Mouse (Mus musculus): Measurements from ENCODE around the gene Cd3e. TPM values are rescaled to one million over a fixed set of nuclear protein-coding genes. Genes with fewer than 3 reads are reported as not detected.

The Cd3e gene
- polyA plus RNA-seq, 1 experiment from 2014 or later: not detected

- H3K4me2 ChIP-seq: no peak overlapping the region
- H3K27ac ChIP-seq: no peak overlapping the region
- H3K9me3 ChIP-seq (replicated peaks): no peaks in the 10 kb centered on the region
- H3K27me3 ChIP-seq: peaks cover 3% of the 10 kb centered on the region; the same call in 1 of the 2 replicates
- WGBS: 51% methylated on average over 6 of the region's 6 CpGs
- H3K36me3 ChIP-seq (ENCODE audit: poor library complexity, severe bottlenecking): no peaks in the 10 kb centered on the region
- H3K9ac ChIP-seq: no peak overlapping the region
- no peak for ATAC-seq
- no peaks in the 10 kb centered on the region for H3K4me1 ChIP-seq
- no peak overlapping the region for H3K4me3 ChIP-seq
Observed at GRCm38 (mm10) chr9:45011291-45011690, 1.9 kb upstream of the Cd3e start.

- Histone ChIP-seq H3K4me1 (no peaks in the 10 kb centered on the region), H3K27ac (no peak overlapping the region), H3K4me2 (no peak overlapping the region), H3K9ac (no peak overlapping the region), H3K4me3 (no peak overlapping the region), H3K36me3 (ENCODE audit: poor library complexity, severe bottlenecking) (no peaks in the 10 kb centered on the region), H3K9me3 (replicated peaks) (no peaks in the 10 kb centered on the region), H3K27me3 (peaks cover 3% of the 10 kb centered on the region; the same call in 1 of the 2 replicates)
- 80% methylated on average over 4 of the region's 4 CpGs for WGBS
- no peak for ATAC-seq
Observed at GRCm38 (mm10) chr9:45010461-45010860, 1.0 kb upstream of the Cd3e start.

GRCm38 (mm10) chr9:45008342-45008741 lies 1.1 kb downstream of the Cd3e start:
- H3K27ac ChIP-seq: no peak overlapping the region
- no peak for ATAC-seq
- no peaks in the 10 kb centered on the region for H3K9me3 ChIP-seq (replicated peaks)
- H3K4me2 ChIP-seq: no peak overlapping the region
- peaks cover 3% of the 10 kb centered on the region; the same call in 1 of the 2 replicates for H3K27me3 ChIP-seq
- WGBS: 86% methylated on average over 4 of the region's 4 CpGs
- H3K9ac ChIP-seq: no peak overlapping the region
- H3K4me3 ChIP-seq: no peak overlapping the region
- H3K36me3 ChIP-seq (ENCODE audit: poor library complexity, severe bottlenecking): no peaks in the 10 kb centered on the region
- H3K4me1 ChIP-seq: no peaks in the 10 kb centered on the region

GRCm38 (mm10) chr9:45007404-45007803 lies 2.0 kb downstream of the Cd3e start:
- H3K27me3 ChIP-seq: peaks cover 3% of the 10 kb centered on the region; the same call in 1 of the 2 replicates
- H3K4me3 ChIP-seq: no peak overlapping the region
- ATAC-seq: no peak
- H3K4me1 ChIP-seq: no peaks in the 10 kb centered on the region
- no peak overlapping the region for H3K9ac ChIP-seq
- no peak overlapping the region for H3K27ac ChIP-seq
- 80% methylated on average over 12 of the region's 12 CpGs for WGBS
- H3K9me3 ChIP-seq (replicated peaks): no peaks in the 10 kb centered on the region
- no peak overlapping the region for H3K4me2 ChIP-seq
- no peaks in the 10 kb centered on the region for H3K36me3 ChIP-seq (ENCODE audit: poor library complexity, severe bottlenecking)

- Histone ChIP-seq H3K9me3 (replicated peaks) (no peaks in the 10 kb centered on the region), H3K4me1 (no peaks in the 10 kb centered on the region), H3K27ac (no peak overlapping the region), H3K4me2 (no peak overlapping the region), H3K4me3 (no peak overlapping the region), H3K36me3 (ENCODE audit: poor library complexity, severe bottlenecking) (no peaks in the 10 kb centered on the region), H3K9ac (no peak overlapping the region), H3K27me3 (no peaks in the 10 kb centered on the region)
- no peak for ATAC-seq
- 74% methylated on average over 3 of the region's 3 CpGs for WGBS
Observed at GRCm38 (mm10) chr9:45000249-45000648, 9.2 kb downstream of the Cd3e start.

GRCm38 (mm10) chr9:44999776-45000175 lies 9.7 kb downstream of the Cd3e start:
- H3K4me1 ChIP-seq: no peaks in the 10 kb centered on the region
- H3K27ac ChIP-seq: no peak overlapping the region
- no peak overlapping the region for H3K4me3 ChIP-seq
- WGBS: 84% methylated on average over 5 of the region's 5 CpGs
- H3K9me3 ChIP-seq (replicated peaks): no peaks in the 10 kb centered on the region
- H3K9ac ChIP-seq: no peak overlapping the region
- no peak overlapping the region for H3K4me2 ChIP-seq
- no peaks in the 10 kb centered on the region for H3K36me3 ChIP-seq (ENCODE audit: poor library complexity, severe bottlenecking)
- H3K27me3 ChIP-seq: no peaks in the 10 kb centered on the region
- ATAC-seq: no peak

- Histone ChIP-seq H3K9ac (no peak overlapping the region), H3K4me2 (no peak overlapping the region), H3K9me3 (replicated peaks) (no peaks in the 10 kb centered on the region), H3K4me3 (no peak overlapping the region), H3K36me3 (ENCODE audit: poor library complexity, severe bottlenecking) (no peaks in the 10 kb centered on the region), H3K27ac (no peak overlapping the region), H3K4me1 (no peaks in the 10 kb centered on the region), H3K27me3 (no peaks in the 10 kb centered on the region)
- 53% methylated on average over 6 of the region's 6 CpGs for WGBS
- ATAC-seq: no peak
Observed at GRCm38 (mm10) chr9:44999171-44999570, 10.3 kb downstream of the Cd3e start.

GRCm38 (mm10) chr9:44998138-44998537 lies 11.3 kb downstream of the Cd3e start:
- Histone ChIP-seq H3K9me3 (replicated peaks) (no peaks in the 10 kb centered on the region), H3K4me2 (no peak overlapping the region), H3K27ac (no peak overlapping the region), H3K4me3 (no peak overlapping the region), H3K9ac (no peak overlapping the region), H3K36me3 (ENCODE audit: poor library complexity, severe bottlenecking) (no peaks in the 10 kb centered on the region), H3K4me1 (no peaks in the 10 kb centered on the region), H3K27me3 (no peaks in the 10 kb centered on the region)
- ATAC-seq: no peak
- WGBS: 83% methylated on average over 11 of the region's 11 CpGs

GRCm38 (mm10) chr9:44996590-44996989 lies 12.8 kb downstream of the Cd3e start:
- Histone ChIP-seq H3K27ac (no peak overlapping the region), H3K4me2 (no peak overlapping the region), H3K27me3 (no peaks in the 10 kb centered on the region), H3K4me3 (no peak overlapping the region), H3K36me3 (ENCODE audit: poor library complexity, severe bottlenecking) (no peaks in the 10 kb centered on the region), H3K4me1 (no peaks in the 10 kb centered on the region), H3K9ac (no peak overlapping the region), H3K9me3 (replicated peaks) (no peaks in the 10 kb centered on the region)
- ATAC-seq: no peak
- WGBS: 96% methylated on average over 7 of the region's 7 CpGs

- H3K4me2 ChIP-seq: no peak overlapping the region
- no peaks in the 10 kb centered on the region for H3K27me3 ChIP-seq
- H3K9ac ChIP-seq: no peak overlapping the region
- no peak for ATAC-seq
- no peaks in the 10 kb centered on the region for H3K4me1 ChIP-seq
- no peaks in the 10 kb centered on the region for H3K9me3 ChIP-seq (replicated peaks)
- H3K4me3 ChIP-seq: no peak overlapping the region
- 76% methylated on average over 4 of the region's 4 CpGs for WGBS
- no peak overlapping the region for H3K27ac ChIP-seq
- H3K36me3 ChIP-seq (ENCODE audit: poor library complexity, severe bottlenecking): no peaks in the 10 kb centered on the region
Observed at GRCm38 (mm10) chr9:44994962-44995361, 14.5 kb downstream of the Cd3e start.

- no peaks in the 10 kb centered on the region for H3K27me3 ChIP-seq
- no peak overlapping the region for H3K4me2 ChIP-seq
- no peaks in the 10 kb centered on the region for H3K4me1 ChIP-seq
- no peak overlapping the region for H3K9ac ChIP-seq
- 97% methylated on average over 2 of the region's 2 CpGs for WGBS
- H3K36me3 ChIP-seq (ENCODE audit: poor library complexity, severe bottlenecking): no peaks in the 10 kb centered on the region
- no peak overlapping the region for H3K27ac ChIP-seq
- H3K9me3 ChIP-seq (replicated peaks): no peaks in the 10 kb centered on the region
- no peak overlapping the region for H3K4me3 ChIP-seq
- no peak for ATAC-seq
Observed at GRCm38 (mm10) chr9:44993268-44993667, 16.2 kb downstream of the Cd3e start.

- Histone ChIP-seq H3K36me3 (ENCODE audit: poor library complexity, severe bottlenecking) (no peaks in the 10 kb centered on the region), H3K27ac (no peak overlapping the region), H3K9me3 (replicated peaks) (no peaks in the 10 kb centered on the region), H3K4me1 (no peaks in the 10 kb centered on the region), H3K4me2 (no peak overlapping the region), H3K27me3 (no peaks in the 10 kb centered on the region), H3K9ac (no peak overlapping the region), H3K4me3 (no peak overlapping the region)
- ATAC-seq: no peak
Observed at GRCm38 (mm10) chr9:44992271-44992670, 17.2 kb downstream of the Cd3e start.

- Histone ChIP-seq H3K9ac (no peak overlapping the region), H3K4me3 (no peak overlapping the region), H3K4me1 (no peaks in the 10 kb centered on the region), H3K36me3 (ENCODE audit: poor library complexity, severe bottlenecking) (no peaks in the 10 kb centered on the region), H3K4me2 (no peak overlapping the region), H3K27me3 (no peaks in the 10 kb centered on the region), H3K27ac (no peak overlapping the region), H3K9me3 (replicated peaks) (no peaks in the 10 kb centered on the region)
- ATAC-seq: no peak
- WGBS: 89% methylated on average over 2 of the region's 2 CpGs
Observed at GRCm38 (mm10) chr9:44991821-44992220, 17.6 kb downstream of the Cd3e start.
